Comparison of ENCODE assay signal across 9 mouse cellular contexts in genomic region chr5:38570876-38571275, GRCm38 (mm10). TPM values are rescaled to one million over a fixed set of nuclear protein-coding genes. Genes with fewer than 3 reads are reported as not detected.
DNase-seq lines count a peak whose midpoint lies in the region; ATAC-seq lines count a peak whose summit lies in the region.
"Had no signal": no experiment of that assay in that cellular context is flagged by ENCODE, and none has a peak within 500 bp of the region (broad histone marks: within the 10 kb centered on the region; RNA-seq: fewer than 3 reads in every experiment).

No protein-coding gene starts in this region.

- no peaks in the 10 kb centered on the region for H3K36me3 ChIP-seq in kidney, embryonic 14.5 days (ENCODE audit: control insufficient read depth, insufficient read depth, low read length)
- H3K36me3 ChIP-seq: embryonic facial prominence, embryonic 13.5 days had no signal

- WGBS in kidney, embryonic 14.5 days: 60% methylated on average over 2 of the region's 2 CpGs

- H3K4me1 ChIP-seq in kidney, embryonic 14.5 days (ENCODE audit: control insufficient read depth, insufficient read depth, low read length): no peaks in the 10 kb centered on the region
- H3K4me1 ChIP-seq: embryonic facial prominence, embryonic 13.5 days had no signal

- H3K4me2 ChIP-seq in kidney, embryonic 14.5 days (replicated peaks; ENCODE audit: low read depth, low read length): no peak overlapping the region
- H3K4me2 ChIP-seq: embryonic facial prominence, embryonic 13.5 days had no signal

- no peak for ATAC-seq in kidney, embryonic 14.5 days (ENCODE audit: low FRiP score, low TSS enrichment)

- no peak overlapping the region for H3K27ac ChIP-seq in kidney, embryonic 14.5 days (ENCODE audit: low read depth, low read length)
- H3K27ac ChIP-seq: embryonic facial prominence, embryonic 13.5 days had no signal

- no peak overlapping the region for H3K4me3 ChIP-seq in kidney, embryonic 14.5 days (ENCODE audit: low read length)
- H3K4me3 ChIP-seq: embryonic facial prominence, embryonic 13.5 days had no signal

- no peaks in the 10 kb centered on the region for H3K27me3 ChIP-seq in kidney, embryonic 14.5 days (ENCODE audit: control insufficient read depth, insufficient read depth, low read length)
- H3K27me3 ChIP-seq: embryonic facial prominence, embryonic 13.5 days had no signal

- no peaks in the 10 kb centered on the region for H3K9me3 ChIP-seq in kidney, embryonic 14.5 days (ENCODE audit: control insufficient read depth, low read length)

- H3K9ac ChIP-seq in kidney, embryonic 14.5 days (ENCODE audit: low read depth, low read length): no peak overlapping the region
- H3K9ac ChIP-seq: embryonic facial prominence, embryonic 13.5 days had no signal

- DNase-seq in cerebellum, adult 8-10 months: peak; percentile 27
- DNase-seq in cerebellum, adult 9-10 months: no peak
- peak; percentile 23 to 58 for DNase-seq in kidney, postnatal 36 days
- DNase-seq in B cell, adult 2 months: peak; percentile 20 to 34
- peak; percentile 27 for DNase-seq in embryo, embryonic 11 days
- DNase-seq in urinary bladder, postnatal 10 days (ENCODE audit: low spot score): no peak
- DNase-seq in right cerebral cortex, postnatal 36 days (ENCODE audit: low spot score in 2 of 2): no peak

RNA-seq across cellular contexts. Expression of gene Wdr1, which starts 7.9 kb away (rescaled TPM):
- 151 and 210 TPM in 2 replicates for polyA plus RNA-seq in kidney, embryonic 14.5 days (2014; fragmentation: Nextera tagmentation; extraction: Ambion mirVana)

Comparison
In these comparisons a context has a peak if more than half of its experiments do, and no peak if none do; other contexts are left out.
1. DNase-seq: peak in cerebellum, adult 8-10 months (single experiment), kidney, postnatal 36 days (2 of 2), B cell, adult 2 months (2 of 2) and embryo, embryonic 11 days (single experiment); none in cerebellum, adult 9-10 months (single experiment), urinary bladder, postnatal 10 days (single experiment) and right cerebral cortex, postnatal 36 days (0 of 2).